Mouse (Mus musculus) intestine, embryonic 16.5 days (tissue): Measurements from ENCODE around the gene Zcchc14. TPM values are rescaled to one million over a fixed set of nuclear protein-coding genes. Genes with fewer than 3 reads are reported as not detected.
A peak's percentile ranks its signal among the peaks of the same experiment; 100 is the strongest.
"Not testable (repeated sequence)": the region's sequence is repeated elsewhere in the genome, so short reads cannot be mapped to it uniquely, and the experiment has no call there.

Source experiments
- ATAC-seq: fragments of 200-750 bp; cut with Nextera tagmentation; 2 replicates; pipeline ENCODE4 v1.8.0; 2017; ENCODE audit warnings: moderate TSS enrichment, moderate library complexity
- H3K27ac ChIP-seq: fragments of 300-500 bp; sonication (generic); 2 replicates; pipeline ENCODE4 v1.5.1; 2014; ENCODE audit warnings: mild to moderate bottlenecking, low read length
- H3K27me3 ChIP-seq: fragments of 300-500 bp; sonication (generic); replicated peaks from 2 replicates; pipeline ENCODE4 v1.6.1; 2014; ENCODE audit warnings: low read length, control low read depth, mixed read lengths; ENCODE audit not compliant: control insufficient read depth, insufficient read depth
- H3K36me3 ChIP-seq: fragments of 300-500 bp; sonication (generic); 2 replicates; pipeline ENCODE4 v1.6.1; 2014; ENCODE audit warnings: low read length, control low read depth; ENCODE audit not compliant: control insufficient read depth, insufficient read depth
- H3K4me1 ChIP-seq: fragments of 300-500 bp; sonication (generic); 2 replicates; pipeline ENCODE4 v1.6.1; 2014; ENCODE audit warnings: low read length, control low read depth, mixed read lengths; ENCODE audit not compliant: control insufficient read depth, insufficient read depth
- H3K4me2 ChIP-seq: fragments of 300-500 bp; sonication (generic); 2 replicates; pipeline ENCODE4 v1.6.1; 2014; ENCODE audit warnings: low read depth, low read length, control low read depth
- H3K4me3 ChIP-seq: fragments of 300-500 bp; sonication (generic); 2 replicates; pipeline ENCODE4 v1.5.1; 2014; ENCODE audit warnings: mild to moderate bottlenecking, low read length
- H3K9ac ChIP-seq: fragments of 300-500 bp; sonication (generic); 2 replicates; pipeline ENCODE4 v1.6.1; 2014; ENCODE audit warnings: low read depth, low read length
- H3K9me3 ChIP-seq: fragments of 300-500 bp; sonication (generic); 2 replicates; pipeline ENCODE4 v1.6.1; 2016; ENCODE audit warnings: low read length, control low read depth; ENCODE audit not compliant: control insufficient read depth
- WGBS: fragments of 180-500 bp; shearing (Covaris S2); extraction: QIAGEN DNeasy Blood & Tissue Kit; methylation state at CpG from one replicate; pipeline ENCODE4 v1.1.7; 2014; 5-methylcytosine and 5-hydroxymethylcytosine counted together
- polyA plus RNA-seq: library from polyadenylated mRNA; unstranded; fragments of >200 nt; fragmentation: Nextera tagmentation; extraction: Ambion mirVana; gene quantifications from 2 replicates; pipeline ENCODE4 v1.2.1, GENCODE M21; 2015

Zcchc14 gene
- polyA plus RNA-seq, 1 experiment from 2014 or later: 9.5 TPM

DNA sequence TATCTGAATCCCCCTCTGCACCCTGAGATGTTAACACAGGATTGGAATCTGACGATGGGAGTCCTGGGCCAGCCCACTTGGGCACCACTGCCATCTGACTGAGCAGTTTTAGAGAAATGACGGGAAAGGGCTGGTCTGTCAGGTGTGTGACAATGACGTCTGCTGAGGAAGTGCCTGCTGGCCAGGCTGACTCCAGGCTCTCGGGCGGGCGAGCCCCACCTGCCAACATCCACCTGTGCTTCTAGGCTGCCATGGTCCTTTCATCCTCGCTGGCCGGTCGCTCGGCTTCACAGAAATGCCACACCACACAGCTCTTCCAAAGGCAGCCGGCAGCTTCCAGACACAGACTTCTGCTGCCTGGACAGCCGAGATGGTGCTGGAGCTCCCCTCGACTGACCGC is 52.9 kb downstream of the Zcchc14 start:
- no peak for ATAC-seq
- 86% methylated on average over 14 of the region's 14 CpGs for WGBS
- no peak overlapping the region for H3K4me3 ChIP-seq
- H3K36me3 ChIP-seq: peaks cover 28% of the 10 kb centered on the region
- no peaks in the 10 kb centered on the region for H3K27me3 ChIP-seq
- H3K4me2 ChIP-seq: no peak overlapping the region
- no peak overlapping the region for H3K27ac ChIP-seq
- H3K9me3 ChIP-seq: no peaks in the 10 kb centered on the region
- H3K4me1 ChIP-seq: no peaks in the 10 kb centered on the region
- no peak overlapping the region for H3K9ac ChIP-seq

GRCm38 (mm10) chr8:121598892-121599291 is 53.8 kb downstream of the Zcchc14 start:
- H3K4me2 ChIP-seq: no peak overlapping the region
- H3K9me3 ChIP-seq: no peaks in the 10 kb centered on the region
- H3K27me3 ChIP-seq: no peaks in the 10 kb centered on the region
- ATAC-seq: peak; percentile 78
- H3K36me3 ChIP-seq: peaks cover 24% of the 10 kb centered on the region
- H3K4me3 ChIP-seq: no peak overlapping the region
- no peaks in the 10 kb centered on the region for H3K4me1 ChIP-seq
- H3K9ac ChIP-seq: no peak overlapping the region
- no peak overlapping the region for H3K27ac ChIP-seq
- 40% methylated on average over 7 of the region's 7 CpGs for WGBS

DNA sequence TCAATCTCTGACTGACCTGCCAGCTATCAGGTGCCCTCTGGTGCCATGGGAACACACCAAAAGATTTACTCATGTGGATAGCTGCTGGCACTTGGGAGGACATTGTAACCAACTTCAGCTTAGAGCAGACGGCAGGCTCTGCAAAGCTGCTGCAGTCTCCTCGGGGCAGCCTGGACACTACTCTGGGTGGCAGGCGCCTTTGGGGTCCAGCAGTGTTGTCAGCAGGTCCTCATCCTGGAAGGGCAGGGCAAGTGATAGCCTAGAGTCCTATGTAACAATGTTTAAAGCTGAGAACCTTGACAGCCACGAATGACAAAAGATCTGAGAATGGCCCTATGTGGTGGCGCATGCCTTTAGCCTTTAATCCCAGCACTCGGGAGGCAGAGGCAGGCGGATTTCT is 54.5 kb downstream of the Zcchc14 start:
- Histone ChIP-seq H3K9ac (no peak overlapping the region), H3K9me3 (no peaks in the 10 kb centered on the region), H3K27ac (no peak overlapping the region), H3K4me3 (no peak overlapping the region), H3K36me3 (peaks cover 20% of the 10 kb centered on the region), H3K27me3 (no peaks in the 10 kb centered on the region), H3K4me1 (no peaks in the 10 kb centered on the region), H3K4me2 (no peak overlapping the region)
- whole genome bisulfite sequencing: 89% methylated on average over 7 of the region's 7 CpGs
- no peak for ATAC-seq

DNA sequence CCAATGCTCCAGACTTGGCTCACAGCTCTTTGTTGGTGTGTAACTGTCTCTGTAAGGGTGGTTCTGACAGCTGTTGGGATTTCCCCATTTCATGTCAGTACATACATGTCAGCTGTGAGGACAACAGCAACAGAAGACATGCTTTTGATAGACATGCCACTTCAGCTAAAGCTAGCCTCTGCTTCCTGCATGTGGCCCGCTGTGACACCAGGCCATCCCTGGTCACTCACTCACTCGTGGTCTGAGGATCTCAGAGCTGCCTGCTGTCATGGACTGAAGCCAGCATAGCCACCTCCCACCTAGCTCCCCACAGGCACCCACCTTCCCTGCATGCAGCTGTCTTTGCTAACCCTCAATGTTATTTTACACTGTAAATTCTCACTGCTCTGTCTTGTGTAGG is 55.2 kb downstream of the Zcchc14 start:
- 79% methylated on average over 2 of the region's 2 CpGs for WGBS
- not testable (repeated sequence) for H3K4me2 ChIP-seq, H3K4me1 ChIP-seq, H3K27me3 ChIP-seq, H3K9ac ChIP-seq, H3K4me3 ChIP-seq, H3K27ac ChIP-seq, H3K9me3 ChIP-seq, ATAC-seq
- H3K36me3 ChIP-seq: peaks cover 20% of the 10 kb centered on the region

DNA sequence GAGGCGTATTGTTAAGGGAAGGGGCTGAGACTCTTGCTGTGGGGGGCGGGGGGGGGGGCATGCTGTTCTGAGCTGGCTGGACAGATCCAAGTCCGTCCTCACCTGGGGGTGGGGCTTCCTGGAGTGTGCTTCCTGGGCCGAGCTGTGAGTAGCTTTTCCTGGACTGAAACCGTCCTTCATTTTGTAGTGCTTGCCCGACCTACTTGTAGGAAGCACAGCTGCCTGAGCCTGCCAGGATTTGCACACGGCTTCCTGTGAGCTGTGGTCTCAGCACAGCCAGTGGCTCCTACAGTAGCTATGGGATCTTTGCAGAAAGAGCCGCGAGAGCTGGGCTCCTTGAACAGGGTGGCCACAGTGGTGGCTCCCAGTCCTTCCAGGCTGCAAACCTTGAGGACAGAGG is 58.7 kb downstream of the Zcchc14 start:
- ATAC-seq: no peak
- peaks cover 18% of the 10 kb centered on the region for H3K4me1 ChIP-seq
- 70% methylated on average over 9 of the region's 9 CpGs for WGBS
- H3K9me3 ChIP-seq: no peaks in the 10 kb centered on the region
- H3K4me2 ChIP-seq: no peak overlapping the region
- H3K27ac ChIP-seq: no peak overlapping the region
- H3K9ac ChIP-seq: no peak overlapping the region
- peaks cover 18% of the 10 kb centered on the region for H3K36me3 ChIP-seq
- no peaks in the 10 kb centered on the region for H3K27me3 ChIP-seq
- H3K4me3 ChIP-seq: no peak overlapping the region

- Histone ChIP-seq H3K9me3 (no peaks in the 10 kb centered on the region), H3K4me1 (peaks cover 18% of the 10 kb centered on the region), H3K4me2 (no peak overlapping the region), H3K4me3 (no peak overlapping the region), H3K9ac (no peak overlapping the region), H3K27ac (no peak overlapping the region), H3K27me3 (no peaks in the 10 kb centered on the region), H3K36me3 (peaks cover 18% of the 10 kb centered on the region)
- WGBS: 91% methylated on average over 5 of the region's 5 CpGs
- no peak for ATAC-seq
Observed at GRCm38 (mm10) chr8:121593293-121593692, 59.4 kb downstream of the Zcchc14 start.

GRCm38 (mm10) chr8:121591178-121592066 is 61.3 kb downstream of the Zcchc14 start:
- H3K36me3 ChIP-seq: peaks cover 8% of the 10 kb centered on the region; the same call in 1 of the 2 replicates
- peak overlapping the region; percentile 66 for H3K27ac ChIP-seq
- peak overlapping the region; percentile 80 for H3K4me2 ChIP-seq
- ATAC-seq: peak; percentile 43
- H3K27me3 ChIP-seq: no peaks in the 10 kb centered on the region
- H3K9ac ChIP-seq: peak overlapping the region; percentile 94
- no peaks in the 10 kb centered on the region for H3K9me3 ChIP-seq
- 10% methylated on average over 20 of the region's 20 CpGs for WGBS
- peaks cover 18% of the 10 kb centered on the region for H3K4me1 ChIP-seq
- H3K4me3 ChIP-seq: peak overlapping the region; percentile 94

DNA sequence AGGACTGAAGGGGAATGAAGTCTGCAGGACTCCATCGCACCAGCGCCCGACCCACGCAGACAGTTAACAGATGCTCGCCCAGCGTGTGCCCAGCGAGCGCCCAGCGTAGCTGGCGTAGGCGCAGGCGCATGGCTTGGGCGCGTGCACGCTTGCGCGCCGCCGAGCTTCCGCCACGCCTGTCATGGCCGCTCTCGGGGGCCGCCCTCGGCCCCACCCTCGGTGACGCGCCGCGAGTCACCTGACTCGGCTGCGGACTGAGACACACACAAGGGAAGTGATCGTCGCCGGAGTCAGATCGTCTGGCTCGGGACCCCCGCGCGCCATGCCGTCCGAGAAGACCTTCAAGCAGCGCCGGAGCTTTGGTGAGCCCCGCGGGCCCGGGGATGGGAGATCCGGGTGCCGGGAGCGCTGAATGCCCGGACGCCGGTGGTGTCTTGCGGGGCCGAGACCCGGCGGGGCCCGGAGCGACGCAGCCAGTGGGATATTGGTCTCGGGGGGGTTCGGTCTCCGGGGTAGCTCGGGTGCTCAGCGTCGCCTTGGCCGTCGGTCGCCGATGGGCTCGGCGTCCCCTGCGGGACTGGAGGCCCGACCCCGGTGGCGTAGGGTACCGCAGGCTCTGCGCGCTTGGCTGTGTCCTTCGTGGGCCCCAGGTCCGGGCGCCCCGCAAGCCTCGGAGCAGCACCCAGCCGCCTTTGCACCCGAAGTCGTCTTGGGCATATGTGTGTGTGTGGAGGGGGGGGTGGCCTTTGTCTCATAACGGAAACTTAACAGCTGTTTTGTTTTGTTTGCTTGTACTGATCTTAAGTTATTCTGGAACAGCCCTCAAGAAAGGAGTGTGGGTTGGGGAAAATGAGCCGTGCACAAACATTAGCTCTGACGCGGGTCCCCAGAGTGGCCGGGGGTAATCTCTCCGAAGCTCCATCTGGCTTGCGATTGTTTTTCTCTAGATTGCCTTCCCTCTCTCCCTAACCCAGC is 62.2 kb downstream of the Zcchc14 start, which contains the start of gene Map1lc3b:
Gene Map1lc3b (plus strand): TSS at position 159 of the 975 bp plus-strand sequence.
- Histone ChIP-seq H3K4me2 (peak within 1 kb of the TSS; percentile 80), H3K4me3 (peak within 1 kb of the TSS; percentile 94), H3K9me3 (no peaks in the 10 kb centered on the region), H3K4me1 (peaks cover 20% of the 10 kb centered on the region), H3K27me3 (no peaks in the 10 kb centered on the region), H3K36me3 (peaks cover 8% of the 10 kb centered on the region; the same call in 1 of the 2 replicates), H3K27ac (peak within 1 kb of the TSS; percentile 66), H3K9ac (peak within 1 kb of the TSS; percentile 94)
- peak; percentile 85 for ATAC-seq
- under 1% methylated on average over 92 of the region's 94 CpGs for WGBS

GRCm38 (mm10) chr8:121589205-121589726 is 63.4 kb downstream of the Zcchc14 start:
- Histone ChIP-seq H3K9me3 (no peaks in the 10 kb centered on the region), H3K4me1 (peaks cover 22% of the 10 kb centered on the region), H3K36me3 (no peaks in the 10 kb centered on the region), H3K27ac (no peak overlapping the region), H3K9ac (peak overlapping the region; percentile 94), H3K4me2 (0 out of 2 replicates have a peak overlapping the region, but pooled peaks have one; percentile 80), H3K27me3 (no peaks in the 10 kb centered on the region), H3K4me3 (no peak overlapping the region)
- WGBS: 51% methylated on average over 2 of the region's 2 CpGs
- no peak for ATAC-seq
